ENCODE assay signal across 8 mouse cellular contexts in genomic region chr2:113469096-113469883, GRCm38 (mm10).
A peak's percentile ranks its signal among the peaks of the same experiment; 100 is the strongest.
DNase-seq lines count a peak whose midpoint lies in the region; TF ChIP-seq lines count a peak whose summit lies in the region.

No protein-coding gene starts in this region.

- TF ChIP-seq CTCF in gastrocnemius, adult 2 months (IDR thresholded peaks at IDR 0.05), result peak; percentile 85

- H3K36me3 ChIP-seq in splenic B cell, adult 2 months (ENCODE audit: control insufficient read depth, insufficient read depth, low read length, poor library complexity, severe bottlenecking), result no peaks in the 10 kb centered on the region

- intact Hi-C loops in gastrocnemius, adult 2 months (cut with DNase I), result loop anchor here (1.0 to 5.0 kb wide), 2 partner anchors 37 to 78 kb away; no protein-coding TSS in a partner anchor
- intact Hi-C loops in gastrocnemius, postnatal 14 days (cut with DNase I; ENCODE audit: low total_unique reads), result no loop called here

- no peak overlapping the region for H3K4me3 ChIP-seq in gastrocnemius, adult 2 months

- no peak overlapping the region for H3K27ac ChIP-seq in gastrocnemius, adult 2 months

- H3K27me3 ChIP-seq in splenic B cell, adult 2 months (ENCODE audit: control insufficient read depth, insufficient read depth, low read length, poor library complexity, severe bottlenecking), result no peaks in the 10 kb centered on the region

- DNase-seq in gastrocnemius, adult 2 months, result no peak
- DNase-seq in gastrocnemius, postnatal 25 days, result no peak
- peak; percentile 5 for DNase-seq in ovary, postnatal 14 days (ENCODE audit: low spot score)
- no peak for DNase-seq in ovary, adult 18-20 months (ENCODE audit: low spot score)
- DNase-seq in cerebellum, adult 9-10 months, result peak; percentile 46
- peak; percentile 46 for DNase-seq in kidney, adult 9 months
- DNase-seq in splenic B cell, adult 2 months (ENCODE audit: low read depth, low spot score), result peak; percentile 31
- DNase-seq in gastrocnemius, postnatal 14 days, result no peak

Comparison
In these comparisons a context has a peak if more than half of its experiments do, and no peak if none do; other contexts are left out.
1. DNase-seq: peak in ovary, postnatal 14 days (single experiment), cerebellum, adult 9-10 months (single experiment), kidney, adult 9 months (single experiment) and splenic B cell, adult 2 months (single experiment); none in gastrocnemius, adult 2 months (single experiment), gastrocnemius, postnatal 25 days (single experiment), ovary, adult 18-20 months (single experiment) and gastrocnemius, postnatal 14 days (single experiment).